Mouse (Mus musculus) liver, adult 2 months (tissue): ENCODE data around the gene Fgd6. TPM values are rescaled to one million over a fixed set of nuclear protein-coding genes. Genes with fewer than 3 reads are reported as not detected.

Experiments
- DNase-seq: peaks from one replicate; pipeline ENCODE4 v3.0.0-alpha.2; 2011; ENCODE audit warnings: low read depth, low spot score; ENCODE audit errors: extremely low read depth
- H3K27ac ChIP-seq: fragments of 200-500 bp; replicated peaks from 2 replicates; pipeline ENCODE4 v1.5.1; 2012; ENCODE audit warnings: low read depth, mild to moderate bottlenecking, control low read depth, inconsistent platforms, low read length; ENCODE audit not compliant: insufficient read depth
- H3K27me3 ChIP-seq: fragments of 200-500 bp; 2 replicates; pipeline ENCODE4 v1.6.1; 2012; ENCODE audit warnings: mild to moderate bottlenecking, moderate library complexity, low read length, inconsistent platforms; ENCODE audit not compliant: control insufficient read depth, insufficient read depth
- H3K36me3 ChIP-seq: fragments of 200-500 bp; 2 replicates; pipeline ENCODE4 v1.6.1; 2012; ENCODE audit warnings: low read length, inconsistent platforms; ENCODE audit not compliant: control insufficient read depth, insufficient read depth
- H3K4me1 ChIP-seq: fragments of 200-500 bp; 2 replicates; pipeline ENCODE4 v1.6.1; 2011; ENCODE audit warnings: low read length; ENCODE audit not compliant: control insufficient read depth, insufficient read depth
- H3K4me3 ChIP-seq: fragments of 200-500 bp; 2 replicates; pipeline ENCODE4 v1.5.1; 2011; ENCODE audit warnings: low read depth, mild to moderate bottlenecking, control low read depth, low read length, moderate library complexity; ENCODE audit not compliant: insufficient read depth
- H3K79me2 ChIP-seq: fragments of 200-500 bp; 2 replicates; pipeline ENCODE4 v1.6.1; 2012; ENCODE audit warnings: inconsistent platforms, mild to moderate bottlenecking, low read length, moderate library complexity; ENCODE audit not compliant: control insufficient read depth, insufficient read depth
- H3K9ac ChIP-seq: fragments of 200-500 bp; 2 replicates; pipeline ENCODE4 v1.6.1; 2012; ENCODE audit warnings: low read depth, mild to moderate bottlenecking, control low read depth, inconsistent platforms, low read length
- CTCF ChIP-seq: fragments of 200-500 bp; IDR thresholded peaks from 2 replicates; pipeline ENCODE4 v1.5.1; 2011; ENCODE audit warnings: low read depth, low read length, control low read depth
- POLR2A ChIP-seq: fragments of 200-500 bp; IDR thresholded peaks from 2 replicates; pipeline ENCODE4 v1.6.1; 2011; ENCODE audit warnings: low read length, control low read depth; ENCODE audit not compliant: insufficient read depth; ENCODE audit errors: extremely low read depth
- WGBS: fragments of 180-500 bp; shearing (Covaris S2); methylation state at CpG from one replicate; pipeline ENCODE4 v1.1.7; 2018; 5-methylcytosine and 5-hydroxymethylcytosine counted together
- polyA plus RNA-seq: library from polyadenylated mRNA; depleted of rRNA; stranded (reverse); fragments of >200 nt; gene quantifications from 2 replicates; pipeline ENCODE4 v1.2.3, GENCODE M21; 2012
- total RNA-seq: library from RNA; depleted of rRNA; stranded (reverse); fragments of >200 nt; gene quantifications from 2 replicates; pipeline ENCODE4 v1.2.3, GENCODE M21; 2014

Gene Fgd6
- total and polyA plus RNA-seq, 2 experiments: 4.2 to 17.2 TPM

GRCm38 (mm10) chr10:94122595-94122994 is 86.8 kb downstream of the Fgd6 start:
- H3K79me2 ChIP-seq: no peaks in the 10 kb centered on the region
- H3K27me3 ChIP-seq: no peaks in the 10 kb centered on the region
- H3K4me3 ChIP-seq: no peak overlapping the region
- peaks cover 14% of the 10 kb centered on the region for H3K4me1 ChIP-seq
- WGBS: 87% methylated on average over 7 of the region's 7 CpGs
- no peak for TF ChIP-seq CTCF
- no peak for TF ChIP-seq POLR2A
- H3K9ac ChIP-seq: no peak overlapping the region
- H3K36me3 ChIP-seq: peaks cover 53% of the 10 kb centered on the region
- no peak overlapping the region for H3K27ac ChIP-seq
- no peak for DNase-seq

DNA sequence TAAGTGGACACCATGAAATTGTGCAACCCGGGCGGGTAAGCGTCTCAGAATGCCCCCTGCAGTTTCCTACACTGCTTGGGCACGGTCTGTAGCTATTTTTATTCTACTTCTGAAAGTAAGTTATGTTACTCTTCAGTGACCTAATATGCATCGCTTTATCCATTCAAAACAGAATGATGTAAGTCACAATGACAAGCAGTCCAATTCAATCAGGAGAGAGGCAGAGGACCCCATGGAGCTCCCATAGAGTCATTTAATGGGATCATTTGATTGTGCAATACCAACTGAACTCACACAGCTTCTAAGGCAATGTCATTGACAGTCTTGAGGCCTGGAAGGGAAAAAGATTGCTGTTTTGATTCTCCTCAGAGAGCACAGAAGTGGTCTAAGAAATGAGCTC is 87.8 kb downstream of the Fgd6 start:
- no peak for DNase-seq
- H3K4me3 ChIP-seq: no peak overlapping the region
- no peaks in the 10 kb centered on the region for H3K79me2 ChIP-seq
- TF ChIP-seq POLR2A: no peak
- no peak for TF ChIP-seq CTCF
- no peak overlapping the region for H3K27ac ChIP-seq
- H3K36me3 ChIP-seq: peaks cover 60% of the 10 kb centered on the region
- H3K27me3 ChIP-seq: no peaks in the 10 kb centered on the region
- H3K9ac ChIP-seq: no peak overlapping the region
- H3K4me1 ChIP-seq: peaks cover 8% of the 10 kb centered on the region
- WGBS: 93% methylated on average over 5 of the region's 5 CpGs

DNA sequence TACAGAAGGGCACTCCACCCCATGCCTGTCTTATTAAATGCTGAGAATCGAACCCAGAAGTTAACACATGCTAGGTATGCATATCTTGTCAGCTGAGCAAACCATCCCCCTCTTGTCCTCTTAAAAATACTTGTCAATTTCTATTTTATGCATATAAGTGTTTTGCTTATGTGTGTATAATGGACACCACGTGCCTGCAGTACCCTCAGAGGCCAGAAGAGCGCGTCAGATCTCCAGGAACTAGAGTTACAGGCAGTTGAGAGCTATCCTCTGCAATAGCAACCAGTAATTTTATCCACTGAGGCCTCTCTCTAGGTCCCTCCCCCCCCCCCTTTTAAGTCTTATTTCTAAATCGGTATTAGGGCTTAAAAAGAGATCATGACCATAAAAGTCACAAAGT is 88.6 kb downstream of the Fgd6 start:
- Histone ChIP-seq H3K4me1 (peaks cover 2% of the 10 kb centered on the region; the same call in 1 of the 2 replicates), H3K9ac (no peak overlapping the region), H3K4me3 (no peak overlapping the region), H3K27ac (no peak overlapping the region), H3K27me3 (no peaks in the 10 kb centered on the region), H3K79me2 (no peaks in the 10 kb centered on the region), H3K36me3 (peaks cover 60% of the 10 kb centered on the region)
- peak; percentile 53; the same call in 1 of the 2 replicates for TF ChIP-seq CTCF
- no peak for TF ChIP-seq POLR2A
- 91% methylated on average over 5 of the region's 5 CpGs for WGBS
- no peak for DNase-seq

DNA sequence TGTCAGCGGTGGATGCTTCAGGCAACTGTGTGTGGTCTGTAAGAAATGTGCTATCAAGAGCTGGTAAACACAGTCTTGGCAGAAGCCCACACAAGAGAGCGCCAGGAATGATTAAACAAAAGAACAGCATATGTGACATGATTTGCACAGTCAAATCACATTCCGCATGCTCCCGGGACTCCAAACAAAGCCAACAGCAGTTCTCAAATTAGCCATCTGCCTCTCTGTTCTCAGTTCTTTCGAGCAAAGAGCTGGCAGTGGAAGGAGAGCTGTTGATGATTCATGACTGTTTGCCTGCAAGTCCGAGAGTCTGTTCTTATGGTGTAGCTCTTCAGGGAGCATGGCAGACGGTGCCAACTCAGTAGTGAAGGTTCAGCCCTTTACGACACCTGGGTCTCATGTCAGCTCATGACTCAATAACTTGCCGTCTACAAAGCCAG is 93.9 kb downstream of the Fgd6 start:
- WGBS: 19% methylated on average over 9 of the region's 9 CpGs
- no peak for TF ChIP-seq CTCF
- TF ChIP-seq POLR2A: no peak
- Histone ChIP-seq H3K27me3 (no peaks in the 10 kb centered on the region), H3K4me3 (no peak overlapping the region), H3K9ac (no peak overlapping the region), H3K79me2 (no peaks in the 10 kb centered on the region), H3K36me3 (peaks cover 41% of the 10 kb centered on the region), H3K4me1 (peaks cover 9% of the 10 kb centered on the region), H3K27ac (peak overlapping the region; percentile 9; the same call in 1 of the 2 replicates)
- peak; percentile 79 for DNase-seq

GRCm38 (mm10) chr10:94133081-94133480 is 97.3 kb downstream of the Fgd6 start:
- Histone ChIP-seq H3K4me3 (no peak overlapping the region), H3K9ac (no peak overlapping the region), H3K4me1 (peaks cover 11% of the 10 kb centered on the region), H3K27ac (no peak overlapping the region), H3K27me3 (no peaks in the 10 kb centered on the region), H3K36me3 (peaks cover 39% of the 10 kb centered on the region), H3K79me2 (no peaks in the 10 kb centered on the region)
- TF ChIP-seq CTCF (no peak), POLR2A (no peak)
- DNase-seq: no peak
- WGBS: 75% methylated on average over 8 of the region's 8 CpGs

DNA sequence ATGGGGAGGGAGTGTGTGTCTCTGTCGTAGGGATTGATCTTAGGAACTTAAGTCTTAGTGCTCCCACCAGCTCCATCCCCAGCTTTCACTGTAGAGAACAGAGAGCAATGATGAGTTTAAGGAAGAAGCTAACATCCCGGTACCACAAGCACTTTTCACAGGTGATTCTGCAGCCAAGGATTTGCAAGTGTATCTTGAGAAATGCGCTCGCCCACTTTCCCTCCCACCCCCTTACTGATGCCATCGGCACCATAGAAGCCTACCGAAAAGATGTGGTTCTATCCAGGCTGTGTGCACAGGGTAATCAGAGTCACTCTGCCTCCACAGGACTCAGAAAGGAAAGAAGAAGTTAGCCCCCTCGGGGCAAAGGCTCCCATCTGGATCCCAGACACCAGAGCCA is 97.9 kb downstream of the Fgd6 start:
- WGBS: 91% methylated on average over 7 of the region's 7 CpGs
- Histone ChIP-seq H3K27me3 (no peaks in the 10 kb centered on the region), H3K27ac (no peak overlapping the region), H3K4me3 (no peak overlapping the region), H3K36me3 (peaks cover 40% of the 10 kb centered on the region), H3K4me1 (peaks cover 11% of the 10 kb centered on the region), H3K79me2 (no peaks in the 10 kb centered on the region), H3K9ac (no peak overlapping the region)
- DNase-seq: no peak
- TF ChIP-seq POLR2A: no peak
- no peak for TF ChIP-seq CTCF
